Mouse (Mus musculus) urinary bladder, postnatal 36 days (tissue): Measurements from ENCODE around the gene Itgad.
A peak's percentile ranks its signal among the peaks of the same experiment; 100 is the strongest.

ENCODE experiments used
- DNase-seq, 2 experiments: peaks; one replicate each; pipeline ENCODE4 v3.0.0; 2022; ENCODE audit warnings: low spot score in 2 of 2, mixed read lengths in 1 of 2

The Itgad gene

GRCm38 (mm10) chr7:128178385-128178784, 24.2 kb downstream of the Itgad start:
- no peak for DNase-seq

GRCm38 (mm10) chr7:128180126-128180525, 25.9 kb downstream of the Itgad start:
- DNase-seq, result no peak

DNA sequence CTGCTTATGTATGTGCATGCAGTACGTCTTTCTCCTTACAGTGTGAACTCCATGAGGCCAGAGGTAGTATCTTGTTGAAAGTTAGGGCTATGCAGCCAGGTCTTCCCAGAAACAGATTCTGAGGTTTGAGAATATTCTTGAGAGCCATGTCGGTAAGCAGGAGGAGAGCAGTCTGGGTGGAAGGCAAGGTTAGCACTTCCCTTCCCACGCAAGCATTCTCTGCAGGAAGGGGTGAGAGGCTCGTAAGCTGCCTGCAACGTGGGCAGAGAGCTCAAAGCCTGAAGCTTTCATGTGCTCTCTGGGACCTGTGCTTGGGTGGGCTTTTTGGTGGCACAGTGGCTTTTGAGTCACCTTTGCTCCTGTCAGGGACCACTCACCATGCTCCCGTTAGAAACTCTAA, 26.4 kb downstream of the Itgad start:
- no peak for DNase-seq

DNA sequence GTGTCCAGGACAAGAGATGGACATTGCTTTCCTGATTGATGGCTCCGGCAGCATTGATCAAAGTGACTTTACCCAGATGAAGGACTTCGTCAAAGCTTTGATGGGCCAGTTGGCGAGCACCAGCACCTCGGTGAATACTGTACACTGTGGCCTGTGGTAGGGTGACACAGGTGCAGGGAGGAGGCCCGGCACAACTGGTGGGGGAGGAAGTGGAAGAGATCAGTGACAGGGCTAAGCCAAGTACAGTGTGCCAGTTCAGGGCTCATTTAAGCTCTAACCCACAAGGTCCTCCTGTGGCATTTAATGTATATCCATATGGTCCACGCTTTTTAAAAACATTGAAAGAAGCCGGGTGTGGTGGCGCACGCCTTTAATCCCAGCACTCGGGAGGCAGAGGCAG, 27.5 kb downstream of the Itgad start:
- DNase-seq, result no peak

GRCm38 (mm10) chr7:128201607-128202006, 47.4 kb downstream of the Itgad start:
- DNase-seq, result no peak

GRCm38 (mm10) chr7:128203071-128203470, 48.9 kb downstream of the Itgad start:
- no peak for DNase-seq

DNA sequence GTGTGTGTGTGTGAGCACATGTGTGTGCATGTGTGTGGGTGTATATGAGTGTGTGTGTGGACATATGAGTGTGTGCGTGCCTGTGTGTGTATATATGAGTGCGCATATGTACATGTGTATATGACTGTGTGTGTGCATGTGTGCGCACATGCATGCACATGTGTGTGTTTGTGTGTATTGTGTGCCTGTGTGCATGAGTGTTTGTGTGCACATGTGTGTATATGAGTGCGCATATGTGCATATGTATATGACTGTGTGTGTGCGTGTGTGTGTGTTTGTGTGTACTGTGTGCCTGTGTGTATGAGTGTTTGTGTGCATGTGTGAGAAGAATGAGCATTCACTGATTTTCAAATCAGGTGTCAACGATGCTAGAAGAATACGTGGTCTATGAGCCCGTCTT, 50.0 kb downstream of the Itgad start:
- no peak for DNase-seq

DNA sequence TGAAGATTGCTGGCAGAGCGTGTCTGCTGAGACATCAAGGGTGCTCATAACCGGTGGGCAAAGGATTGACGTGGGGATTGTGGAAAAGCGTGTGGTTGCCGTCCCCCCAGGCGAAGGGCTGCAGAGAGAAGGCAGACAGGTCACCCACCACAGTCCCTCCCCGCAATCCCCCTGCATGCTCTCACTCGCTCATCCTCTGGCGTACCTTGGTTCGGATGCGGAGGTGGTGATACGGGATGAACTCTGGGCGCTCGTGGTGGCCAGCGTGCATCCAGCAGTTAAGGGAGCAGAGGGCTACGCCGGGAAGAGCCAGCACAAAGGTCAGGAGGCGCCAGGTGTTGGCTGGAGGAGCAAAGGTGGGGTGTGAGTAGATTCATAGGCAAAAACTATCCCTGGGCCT, 51.5 kb downstream of the Itgad start:
- DNase-seq, result no peak

GRCm38 (mm10) chr7:128206152-128206551, 52.0 kb downstream of the Itgad start, which contains the start of gene Cox6a2:
Gene Cox6a2, minus strand, starts transcription at chr7:128206387.
- DNase-seq, result no peak

GRCm38 (mm10) chr7:128208187-128208586, 54.0 kb downstream of the Itgad start:
- DNase-seq, result peak; percentile 18 to 43

- DNase-seq, result no peak
Observed at GRCm38 (mm10) chr7:128209826-128210225, 55.6 kb downstream of the Itgad start.

DNA sequence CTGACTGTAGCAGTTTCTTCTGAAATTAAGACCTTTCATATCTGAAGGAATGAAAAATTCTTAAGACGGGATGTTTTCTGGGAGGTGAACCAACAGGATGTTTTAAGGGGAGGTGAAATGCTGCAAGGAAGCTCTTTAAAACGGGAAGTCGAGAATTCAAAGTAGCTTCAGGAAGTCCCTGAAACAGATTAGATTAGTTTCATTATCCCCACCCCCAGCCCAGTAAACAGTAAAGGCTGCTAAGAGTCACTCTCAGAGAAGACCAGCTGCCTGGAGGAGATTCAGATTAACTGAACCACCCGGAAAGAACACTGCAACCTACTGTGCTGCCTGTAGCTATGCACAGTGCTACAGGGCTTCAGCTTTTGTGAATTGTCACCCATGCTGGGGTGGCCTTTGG, 65.8 kb downstream of the Itgad start:
- DNase-seq, result no peak

- no peak for DNase-seq
Observed at GRCm38 (mm10) chr7:128220936-128221335, 66.8 kb downstream of the Itgad start.

GRCm38 (mm10) chr7:128231741-128232140, 77.6 kb downstream of the Itgad start:
- no peak for DNase-seq

GRCm38 (mm10) chr7:128234796-128235195, 80.6 kb downstream of the Itgad start:
- no peak for DNase-seq

GRCm38 (mm10) chr7:128235481-128235880, 81.3 kb downstream of the Itgad start:
- no peak for DNase-seq

DNA sequence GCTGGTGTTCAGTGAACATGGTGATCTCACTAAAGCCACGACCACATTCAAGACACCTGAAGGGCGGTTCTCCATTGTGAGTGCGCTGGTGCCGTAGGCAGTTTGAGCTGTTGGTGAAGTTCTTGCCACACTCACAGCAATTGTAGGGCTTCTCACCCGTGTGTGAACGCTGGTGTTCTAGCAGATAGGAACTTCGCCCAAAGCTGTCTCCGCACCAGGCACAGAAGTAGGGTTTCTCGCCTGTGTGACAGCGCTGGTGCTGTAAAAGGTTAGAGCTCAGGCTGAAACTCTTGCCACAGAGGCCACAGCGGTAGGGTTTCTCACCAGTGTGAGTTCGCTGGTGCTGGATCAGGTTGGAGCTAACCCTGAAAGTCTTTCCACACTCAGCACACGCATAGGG, 82.2 kb downstream of the Itgad start:
- no peak for DNase-seq

DNA sequence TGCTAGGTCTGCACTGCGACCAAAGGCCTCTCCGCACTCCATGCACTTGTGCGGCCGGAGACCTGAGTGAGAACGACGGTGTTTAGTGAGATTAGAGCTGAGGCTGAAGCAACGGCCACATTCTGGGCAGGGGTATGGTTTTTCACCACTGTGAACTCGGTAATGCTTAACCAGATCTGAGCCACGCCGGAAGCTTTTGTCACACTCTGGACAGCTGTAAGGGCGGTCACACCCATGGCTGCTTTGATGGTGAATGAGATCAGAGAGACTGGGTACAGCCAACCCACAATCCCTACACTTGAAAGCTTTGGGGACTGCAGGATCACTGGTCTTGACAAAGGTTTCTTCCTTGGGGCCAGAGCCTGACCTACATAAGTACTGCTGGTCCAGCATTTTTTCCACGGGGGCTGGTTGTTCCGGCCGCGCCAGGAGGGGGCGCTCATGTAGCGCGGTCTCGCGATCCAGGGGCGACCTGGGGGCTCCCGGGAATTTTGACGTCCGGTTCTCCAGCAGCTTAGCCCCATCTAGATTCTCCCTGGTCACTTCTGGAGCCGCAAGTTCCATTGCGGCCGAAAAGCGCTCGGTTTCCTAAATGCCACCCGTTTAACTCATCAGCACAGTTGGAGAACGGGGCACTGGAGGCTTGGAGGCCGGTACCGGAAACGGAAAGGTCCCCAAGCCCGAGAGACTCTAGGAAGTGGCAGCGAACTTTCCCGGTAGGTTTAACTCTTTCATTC, 82.8 kb downstream of the Itgad start, which contains the start of gene Armc5:
Gene Armc5 (plus strand): TSS at position 487 of the 737 bp plus-strand sequence.
- peak; percentile 80 to 82 for DNase-seq

DNA sequence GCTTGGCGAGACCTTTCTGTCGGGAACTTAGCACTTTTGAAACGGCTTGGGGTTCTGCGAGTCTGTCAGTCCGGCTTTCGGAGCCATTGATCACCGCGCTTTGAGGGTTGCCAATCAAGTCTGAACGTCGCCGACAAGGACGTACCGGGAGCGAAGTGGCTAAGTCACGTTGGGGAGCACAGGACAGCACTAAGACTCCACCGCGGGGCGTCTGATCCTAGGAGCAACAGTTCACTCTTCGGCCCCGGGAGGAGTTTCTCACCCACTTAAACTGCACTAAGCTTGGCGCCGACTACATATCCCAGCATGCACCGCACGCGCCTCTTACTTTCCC, 83.4 kb downstream of the Itgad start:
- no peak for DNase-seq

- peak; percentile 100 for DNase-seq
Observed at GRCm38 (mm10) chr7:128237927-128238778, 84.0 kb downstream of the Itgad start, which contains the start of gene 9130023H24Rik. Gene 9130023H24Rik, minus strand, starts transcription at chr7:128238031.

DNA sequence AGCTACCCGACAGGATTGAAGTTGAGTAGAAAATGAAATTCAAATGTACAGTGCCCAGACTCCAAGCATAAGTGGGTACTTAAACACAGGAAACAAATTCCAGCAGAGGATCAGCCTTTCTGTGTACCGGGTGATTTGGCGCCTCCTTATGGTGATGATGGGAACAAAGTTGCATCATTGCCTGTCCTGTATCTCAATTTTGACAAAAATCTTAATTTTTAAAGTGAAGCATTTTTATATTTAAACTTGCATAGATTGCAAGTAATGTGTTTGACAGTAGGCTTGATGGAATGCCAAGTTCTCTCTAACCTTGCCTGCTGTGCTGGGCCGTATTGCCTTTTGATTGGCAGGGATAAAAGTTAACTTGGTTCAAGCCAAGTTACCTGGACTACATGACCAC, 84.8 kb downstream of the Itgad start:
- DNase-seq, result no peak

DNA sequence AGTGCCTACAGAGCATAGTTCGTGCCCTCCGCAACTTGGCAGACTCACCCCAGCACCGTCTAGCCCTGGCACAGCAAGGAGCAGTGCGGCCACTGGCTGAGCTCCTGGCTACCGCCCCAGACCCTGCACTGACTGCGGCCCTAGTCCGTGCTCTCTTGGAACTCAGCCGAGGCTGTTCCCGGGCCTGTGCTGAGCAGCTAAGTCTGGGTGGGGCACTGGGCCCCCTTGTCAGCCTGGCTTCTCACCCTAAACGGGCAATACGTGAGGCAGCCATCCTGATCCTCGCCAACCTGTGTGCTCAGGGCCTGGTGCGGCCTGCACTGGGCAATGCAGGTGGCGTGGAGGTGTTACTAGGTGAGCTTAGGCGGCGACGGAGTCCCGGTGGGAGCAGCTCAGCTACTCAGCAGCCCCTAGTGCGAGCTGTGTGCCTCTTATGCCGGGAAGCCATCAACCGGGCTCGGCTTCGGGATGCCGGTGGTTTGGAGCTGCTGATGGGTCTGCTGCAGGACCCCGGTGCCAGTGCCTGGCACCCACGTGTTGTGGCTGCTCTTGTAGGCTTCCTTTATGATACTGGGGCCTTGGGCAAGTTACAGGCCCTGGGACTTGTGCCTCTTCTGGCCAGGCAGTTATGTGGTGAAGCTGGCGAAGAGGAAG, 86.1 kb downstream of the Itgad start:
- DNase-seq, result peak in 1 of 2 experiments; percentile 43
